Mouse (Mus musculus) stomach, embryonic 16.5 days (tissue): Measurements from ENCODE around the gene Atxn7l1. TPM values are rescaled to one million over a fixed set of nuclear protein-coding genes. Genes with fewer than 3 reads are reported as not detected.

ENCODE experiments used
- ATAC-seq: fragments of 200-750 bp; cut with Nextera tagmentation; 2 replicates; pipeline ENCODE4 v1.8.0; 2017; ENCODE audit warnings: moderate number of reproducible peaks, moderate TSS enrichment; ENCODE audit not compliant: insufficient read depth, low FRiP score
- H3K27ac ChIP-seq: fragments of 300-500 bp; sonication (generic); 2 replicates; pipeline ENCODE4 v1.5.1; 2014; ENCODE audit warnings: low read length
- H3K27me3 ChIP-seq: fragments of 300-500 bp; sonication (generic); 2 replicates; pipeline ENCODE4 v1.6.1; 2014; ENCODE audit warnings: low read length, control low read depth, mixed read lengths; ENCODE audit not compliant: control insufficient read depth, insufficient read depth
- H3K36me3 ChIP-seq: fragments of 300-500 bp; sonication (generic); 2 replicates; pipeline ENCODE4 v1.6.1; 2014; ENCODE audit warnings: low read length; ENCODE audit not compliant: control insufficient read depth, insufficient read depth
- H3K4me1 ChIP-seq: fragments of 300-500 bp; sonication (generic); 2 replicates; pipeline ENCODE4 v1.6.1; 2014; ENCODE audit warnings: low read length, control low read depth, mixed read lengths; ENCODE audit not compliant: control insufficient read depth, insufficient read depth
- H3K4me2 ChIP-seq: fragments of 300-500 bp; sonication (generic); 2 replicates; pipeline ENCODE4 v1.6.1; 2014; ENCODE audit warnings: low read depth, low read length, mixed read lengths
- H3K4me3 ChIP-seq: fragments of 300-500 bp; sonication (generic); replicated peaks from 2 replicates; pipeline ENCODE4 v1.5.1; 2014; ENCODE audit warnings: mild to moderate bottlenecking, low read length
- H3K9ac ChIP-seq: fragments of 300-500 bp; sonication (generic); 2 replicates; pipeline ENCODE4 v1.6.1; 2014; ENCODE audit warnings: low read length
- H3K9me3 ChIP-seq: fragments of 300-500 bp; sonication (generic); replicated peaks from 2 replicates; pipeline ENCODE4 v1.6.1; 2016; ENCODE audit warnings: low read length, control low read depth; ENCODE audit not compliant: control insufficient read depth
- WGBS: fragments of 180-500 bp; shearing (Covaris S2); extraction: QIAGEN DNeasy Blood & Tissue Kit; methylation state at CpG from one replicate; pipeline ENCODE4 v1.1.7; 2014; 5-methylcytosine and 5-hydroxymethylcytosine counted together
- polyA plus RNA-seq: library from polyadenylated mRNA; unstranded; fragments of >200 nt; fragmentation: Nextera tagmentation; extraction: Ambion mirVana; gene quantifications from 2 replicates; pipeline ENCODE4 v1.2.1, GENCODE M21; 2015

Atxn7l1 gene
- polyA plus RNA-seq, 1 experiment from 2014 or later: 13.3 TPM

- no peaks in the 10 kb centered on the region for H3K27me3 ChIP-seq
- no peaks in the 10 kb centered on the region for H3K4me1 ChIP-seq
- H3K27ac ChIP-seq: no peak overlapping the region
- no peak overlapping the region for H3K4me3 ChIP-seq
- ATAC-seq: no peak
- H3K36me3 ChIP-seq: no peaks in the 10 kb centered on the region
- no peak overlapping the region for H3K4me2 ChIP-seq
- 50% methylated on average over 6 of the region's 6 CpGs for WGBS
- H3K9ac ChIP-seq: no peak overlapping the region
- H3K9me3 ChIP-seq: no peaks in the 10 kb centered on the region
These were observed 258.0 kb downstream of the Atxn7l1 start for GRCm38 (mm10) chr12:33405398-33406026.

GRCm38 (mm10) chr12:33411580-33412151, 264.2 kb downstream of the Atxn7l1 start:
- 47% methylated on average over 6 of the region's 6 CpGs for WGBS
- no peak for ATAC-seq

More at GRCm38 (mm10) chr12:33411580-33412151, 264.2 kb downstream of the Atxn7l1 start:
- Histone ChIP-seq H3K36me3 (no peaks in the 10 kb centered on the region), H3K27ac (no peak overlapping the region), H3K4me1 (no peaks in the 10 kb centered on the region), H3K9ac (no peak overlapping the region), H3K27me3 (no peaks in the 10 kb centered on the region), H3K4me3 (no peak overlapping the region), H3K9me3 (no peaks in the 10 kb centered on the region), H3K4me2 (no peak overlapping the region)

Other genes with a start within 250 kb of the Atxn7l1 start
- 188 and 210 TPM in 2 replicates for gene Sypl, start 193.8 kb upstream of the Atxn7l1 start, polyA plus RNA-seq
- gene Cdhr3, start 54.8 kb upstream of the Atxn7l1 start, polyA plus RNA-seq: 0.80 TPM in 1 of 2 replicates, not detected in the other
- gene Efcab10, start 247.2 kb downstream of the Atxn7l1 start, polyA plus RNA-seq: 0.28 and 0.49 TPM in 2 replicates